Mouse (Mus musculus): ENCODE measurements around the gene Edem1. TPM values are rescaled to one million over a fixed set of nuclear protein-coding genes. Genes with fewer than 3 reads are reported as not detected.

Edem1 gene
- polyA plus RNA-seq, 1 experiment from 2014 or later, result 6.8 TPM

GRCm38 (mm10) chr6:108837958-108838357 is 9.5 kb downstream of the Edem1 start:
- no peaks in the 10 kb centered on the region for H3K27me3 ChIP-seq (replicated peaks; ENCODE audit: control insufficient read depth, insufficient read depth, low read length)

GRCm38 (mm10) chr6:108839432-108839831 is 11.0 kb downstream of the Edem1 start:
- no peak overlapping the region for H3K9ac ChIP-seq (replicated peaks; ENCODE audit: low read depth, low read length)
- no peaks in the 10 kb centered on the region for H3K4me1 ChIP-seq (replicated peaks; ENCODE audit: control insufficient read depth, insufficient read depth, low read length)
- H3K9me3 ChIP-seq (ENCODE audit: control insufficient read depth, low read length), result no peaks in the 10 kb centered on the region
- no peak overlapping the region for H3K27ac ChIP-seq (ENCODE audit: low read length)
- 0 out of 2 replicates have a peak, but pooled peaks cover 4% of the 10 kb centered on the region for H3K36me3 ChIP-seq (ENCODE audit: control insufficient read depth, insufficient read depth)
- no peak overlapping the region for H3K4me2 ChIP-seq (ENCODE audit: low read length)
- 89% methylated on average over 4 of the region's 4 CpGs for WGBS
- H3K27me3 ChIP-seq (replicated peaks; ENCODE audit: control insufficient read depth, insufficient read depth, low read length), result no peaks in the 10 kb centered on the region
- no peak for ATAC-seq
- H3K4me3 ChIP-seq (replicated peaks; ENCODE audit: low read length), result no peak overlapping the region

More at GRCm38 (mm10) chr6:108837958-108838357, 9.5 kb downstream of the Edem1 start:
- 90% methylated on average over 4 of the region's 4 CpGs for WGBS
- H3K9ac ChIP-seq (replicated peaks; ENCODE audit: low read depth, low read length), result no peak overlapping the region
- H3K9me3 ChIP-seq (ENCODE audit: control insufficient read depth, low read length), result no peaks in the 10 kb centered on the region
- H3K4me1 ChIP-seq (replicated peaks; ENCODE audit: control insufficient read depth, insufficient read depth, low read length), result no peaks in the 10 kb centered on the region
- H3K4me3 ChIP-seq (replicated peaks; ENCODE audit: low read length), result no peak overlapping the region
- H3K27ac ChIP-seq (ENCODE audit: low read length), result no peak overlapping the region
- 0 out of 2 replicates have a peak, but pooled peaks cover 4% of the 10 kb centered on the region for H3K36me3 ChIP-seq (ENCODE audit: control insufficient read depth, insufficient read depth)
- no peak for ATAC-seq
- no peak overlapping the region for H3K4me2 ChIP-seq (ENCODE audit: low read length)

GRCm38 (mm10) chr6:108840861-108841640 is 12.6 kb downstream of the Edem1 start:
- Histone ChIP-seq H3K9ac (replicated peaks; ENCODE audit: low read depth, low read length) (no peak overlapping the region), H3K4me1 (replicated peaks; ENCODE audit: control insufficient read depth, insufficient read depth, low read length) (no peaks in the 10 kb centered on the region), H3K9me3 (ENCODE audit: control insufficient read depth, low read length) (no peaks in the 10 kb centered on the region), H3K27me3 (replicated peaks; ENCODE audit: control insufficient read depth, insufficient read depth, low read length) (no peaks in the 10 kb centered on the region), H3K27ac (ENCODE audit: low read length) (no peak overlapping the region), H3K4me3 (replicated peaks; ENCODE audit: low read length) (no peak overlapping the region), H3K36me3 (ENCODE audit: control insufficient read depth, insufficient read depth) (0 out of 2 replicates have a peak, but pooled peaks cover 8% of the 10 kb centered on the region), H3K4me2 (ENCODE audit: low read length) (no peak overlapping the region)
- no peak for ATAC-seq
- WGBS, result 97% methylated on average over 8 of the region's 8 CpGs

- Histone ChIP-seq H3K4me1 (replicated peaks; ENCODE audit: control insufficient read depth, insufficient read depth, low read length) (no peaks in the 10 kb centered on the region), H3K4me3 (replicated peaks; ENCODE audit: low read length) (no peak overlapping the region), H3K36me3 (ENCODE audit: control insufficient read depth, insufficient read depth) (0 out of 2 replicates have a peak, but pooled peaks cover 8% of the 10 kb centered on the region), H3K9me3 (ENCODE audit: control insufficient read depth, low read length) (no peaks in the 10 kb centered on the region), H3K9ac (replicated peaks; ENCODE audit: low read depth, low read length) (no peak overlapping the region), H3K27ac (ENCODE audit: low read length) (no peak overlapping the region), H3K27me3 (replicated peaks; ENCODE audit: control insufficient read depth, insufficient read depth, low read length) (no peaks in the 10 kb centered on the region), H3K4me2 (ENCODE audit: low read length) (no peak overlapping the region)
- ATAC-seq, result no peak
- 72% methylated on average over 1 of the region's 1 CpGs for WGBS
Measured at GRCm38 (mm10) chr6:108843664-108844063, 15.2 kb downstream of the Edem1 start.

GRCm38 (mm10) chr6:108844093-108844492 is 15.7 kb downstream of the Edem1 start:
- Histone ChIP-seq H3K9me3 (ENCODE audit: control insufficient read depth, low read length) (no peaks in the 10 kb centered on the region), H3K27ac (ENCODE audit: low read length) (no peak overlapping the region), H3K9ac (replicated peaks; ENCODE audit: low read depth, low read length) (no peak overlapping the region), H3K27me3 (replicated peaks; ENCODE audit: control insufficient read depth, insufficient read depth, low read length) (no peaks in the 10 kb centered on the region), H3K36me3 (ENCODE audit: control insufficient read depth, insufficient read depth) (0 out of 2 replicates have a peak, but pooled peaks cover 8% of the 10 kb centered on the region), H3K4me3 (replicated peaks; ENCODE audit: low read length) (no peak overlapping the region), H3K4me1 (replicated peaks; ENCODE audit: control insufficient read depth, insufficient read depth, low read length) (no peaks in the 10 kb centered on the region), H3K4me2 (ENCODE audit: low read length) (no peak overlapping the region)
- ATAC-seq, result no peak
- WGBS, result 87% methylated on average over 3 of the region's 3 CpGs

GRCm38 (mm10) chr6:108844771-108845170 is 16.3 kb downstream of the Edem1 start:
- no peak overlapping the region for H3K27ac ChIP-seq (ENCODE audit: low read length)
- ATAC-seq, result no peak
- H3K27me3 ChIP-seq (replicated peaks; ENCODE audit: control insufficient read depth, insufficient read depth, low read length), result no peaks in the 10 kb centered on the region
- peaks cover 4% of the 10 kb centered on the region; the same call in 1 of the 2 replicates for H3K36me3 ChIP-seq (ENCODE audit: control insufficient read depth, insufficient read depth)
- no peaks in the 10 kb centered on the region for H3K4me1 ChIP-seq (replicated peaks; ENCODE audit: control insufficient read depth, insufficient read depth, low read length)
- 87% methylated on average over 7 of the region's 7 CpGs for WGBS
- H3K9ac ChIP-seq (replicated peaks; ENCODE audit: low read depth, low read length), result no peak overlapping the region
- no peak overlapping the region for H3K4me2 ChIP-seq (ENCODE audit: low read length)
- H3K4me3 ChIP-seq (replicated peaks; ENCODE audit: low read length), result no peak overlapping the region
- H3K9me3 ChIP-seq (ENCODE audit: control insufficient read depth, low read length), result no peaks in the 10 kb centered on the region

GRCm38 (mm10) chr6:108852088-108852670 is 23.7 kb downstream of the Edem1 start:
- Histone ChIP-seq H3K4me3 (replicated peaks; ENCODE audit: low read length) (no peak overlapping the region), H3K36me3 (ENCODE audit: control insufficient read depth, insufficient read depth) (peaks cover 17% of the 10 kb centered on the region), H3K27ac (ENCODE audit: low read length) (no peak overlapping the region), H3K9ac (replicated peaks; ENCODE audit: low read depth, low read length) (no peak overlapping the region), H3K4me1 (replicated peaks; ENCODE audit: control insufficient read depth, insufficient read depth, low read length) (no peaks in the 10 kb centered on the region), H3K4me2 (ENCODE audit: low read length) (no peak overlapping the region), H3K9me3 (ENCODE audit: control insufficient read depth, low read length) (no peaks in the 10 kb centered on the region), H3K27me3 (replicated peaks; ENCODE audit: control insufficient read depth, insufficient read depth, low read length) (no peaks in the 10 kb centered on the region)
- ATAC-seq, result no peak
- WGBS, result 90% methylated on average over 8 of the region's 8 CpGs

- Histone ChIP-seq H3K4me3 (replicated peaks; ENCODE audit: low read length) (no peak overlapping the region), H3K9me3 (ENCODE audit: control insufficient read depth, low read length) (no peaks in the 10 kb centered on the region), H3K4me2 (ENCODE audit: low read length) (no peak overlapping the region), H3K36me3 (ENCODE audit: control insufficient read depth, insufficient read depth) (peaks cover 17% of the 10 kb centered on the region), H3K27ac (ENCODE audit: low read length) (no peak overlapping the region), H3K27me3 (replicated peaks; ENCODE audit: control insufficient read depth, insufficient read depth, low read length) (no peaks in the 10 kb centered on the region), H3K4me1 (replicated peaks; ENCODE audit: control insufficient read depth, insufficient read depth, low read length) (no peaks in the 10 kb centered on the region), H3K9ac (replicated peaks; ENCODE audit: low read depth, low read length) (no peak overlapping the region)
- ATAC-seq, result no peak
- WGBS, result 90% methylated on average over 5 of the region's 5 CpGs
Measured at GRCm38 (mm10) chr6:108852986-108853385, 24.5 kb downstream of the Edem1 start.

- H3K9ac ChIP-seq (replicated peaks; ENCODE audit: low read depth, low read length), result no peak overlapping the region
- peaks cover 4% of the 10 kb centered on the region; the same call in 1 of the 2 replicates for H3K36me3 ChIP-seq (ENCODE audit: control insufficient read depth, insufficient read depth)
- H3K4me1 ChIP-seq (replicated peaks; ENCODE audit: control insufficient read depth, insufficient read depth, low read length), result no peaks in the 10 kb centered on the region
- H3K27ac ChIP-seq (ENCODE audit: low read length), result no peak overlapping the region
- H3K9me3 ChIP-seq (ENCODE audit: control insufficient read depth, low read length), result no peaks in the 10 kb centered on the region
- H3K4me3 ChIP-seq (replicated peaks; ENCODE audit: low read length), result no peak overlapping the region
- no peak overlapping the region for H3K4me2 ChIP-seq (ENCODE audit: low read length)
- H3K27me3 ChIP-seq (replicated peaks; ENCODE audit: control insufficient read depth, insufficient read depth, low read length), result no peaks in the 10 kb centered on the region
- 93% methylated on average over 9 of the region's 9 CpGs for WGBS
- no peak for ATAC-seq
Measured at GRCm38 (mm10) chr6:108858583-108858982, 30.1 kb downstream of the Edem1 start.

Data from forebrain, embryonic 16.5 days (tissue).